Mouse (Mus musculus): ENCODE measurements around the gene Smco2. TPM values are rescaled to one million over a fixed set of nuclear protein-coding genes. Genes with fewer than 3 reads are reported as not detected.
A peak's percentile ranks its signal among the peaks of the same experiment; 100 is the strongest.

Gene Smco2
- polyA plus RNA-seq (2014; fragmentation: Nextera tagmentation; extraction: Ambion mirVana), result not detected in 2 replicates

- H3K36me3 ChIP-seq (ENCODE audit: control insufficient read depth, insufficient read depth, low read length), result no peaks in the 10 kb centered on the region
- H3K27me3 ChIP-seq (replicated peaks; ENCODE audit: control insufficient read depth, insufficient read depth, low read length), result no peaks in the 10 kb centered on the region
- ATAC-seq (no peak), DNase-seq (ENCODE audit: low spot score) (no peak)
- no peaks in the 10 kb centered on the region for H3K9me3 ChIP-seq (replicated peaks; ENCODE audit: control insufficient read depth, low read length)
- 74% methylated on average over 4 of the region's 4 CpGs for WGBS
- H3K4me3 ChIP-seq (ENCODE audit: low read depth, low read length), result no peak within 1 kb of the TSS
- no peak within 1 kb of the TSS for H3K27ac ChIP-seq (ENCODE audit: low read depth, low read length)
- H3K4me2 ChIP-seq (ENCODE audit: low read length), result no peak within 1 kb of the TSS
- no peak within 1 kb of the TSS for H3K9ac ChIP-seq (ENCODE audit: low read length)
- H3K4me1 ChIP-seq (ENCODE audit: control insufficient read depth, insufficient read depth, low read length), result no peaks in the 10 kb centered on the region
These were observed at the start of gene Smco2 for GRCm38 (mm10) chr6:146850050-146850449. Smco2 (plus strand) TSS chr6:146850104.

DNA sequence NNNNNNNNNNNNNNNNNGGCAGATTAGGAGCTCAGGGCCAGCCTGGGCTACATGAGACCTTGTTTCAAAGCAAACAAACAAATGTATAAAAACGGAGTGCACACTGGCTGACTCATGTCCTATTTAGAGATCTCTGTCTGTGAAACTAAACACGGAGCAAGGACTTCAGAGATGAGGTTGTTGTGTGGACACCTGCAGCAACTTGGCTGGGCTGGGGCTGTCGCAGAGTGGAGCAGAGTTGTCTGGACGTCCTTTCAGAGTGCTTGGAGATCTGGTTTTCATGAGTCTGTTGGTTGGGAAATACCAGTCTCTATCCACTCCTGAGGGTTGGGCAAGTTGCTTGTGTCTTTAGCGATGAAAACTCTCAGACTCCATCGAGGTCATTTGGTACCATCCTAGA lies 39.9 kb upstream of the Smco2 start:
- Histone ChIP-seq H3K27ac (ENCODE audit: low read depth, low read length) (no peak overlapping the region), H3K9ac (ENCODE audit: low read length) (no peak overlapping the region), H3K9me3 (replicated peaks; ENCODE audit: control insufficient read depth, low read length) (no peaks in the 10 kb centered on the region), H3K36me3 (ENCODE audit: control insufficient read depth, insufficient read depth, low read length) (no peaks in the 10 kb centered on the region), H3K4me2 (ENCODE audit: low read length) (no peak overlapping the region), H3K27me3 (replicated peaks; ENCODE audit: control insufficient read depth, insufficient read depth, low read length) (no peaks in the 10 kb centered on the region), H3K4me1 (ENCODE audit: control insufficient read depth, insufficient read depth, low read length) (no peaks in the 10 kb centered on the region), H3K4me3 (ENCODE audit: low read depth, low read length) (no peak overlapping the region)
- WGBS, result 90% methylated on average over 6 of the region's 6 CpGs
- ATAC-seq (no peak), DNase-seq (ENCODE audit: low spot score) (no peak)

DNA sequence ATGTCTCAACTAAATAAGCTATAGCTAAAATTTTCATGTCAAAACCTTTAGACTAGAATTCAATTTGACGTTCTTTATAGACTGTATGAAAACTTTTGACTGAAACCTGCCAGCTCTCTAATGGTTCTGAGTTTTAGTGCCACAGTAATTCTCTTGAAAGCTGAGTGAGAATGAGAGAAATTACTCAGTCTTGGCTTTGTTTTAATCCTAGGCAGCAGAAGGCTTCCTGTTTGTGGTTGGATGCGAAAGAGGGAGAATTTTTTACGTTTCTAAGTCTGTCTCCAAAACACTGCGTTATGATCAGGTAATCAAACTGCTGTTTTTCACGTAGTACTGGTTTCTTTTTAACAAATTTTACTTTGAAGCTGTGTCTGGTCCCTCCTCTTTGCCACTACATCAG lies 36.9 kb upstream of the Smco2 start:
- no peaks in the 10 kb centered on the region for H3K9me3 ChIP-seq (replicated peaks; ENCODE audit: control insufficient read depth, low read length)
- no peak overlapping the region for H3K4me3 ChIP-seq (ENCODE audit: low read depth, low read length)
- DNase-seq (ENCODE audit: low spot score) (no peak), ATAC-seq (no peak)
- H3K27me3 ChIP-seq (replicated peaks; ENCODE audit: control insufficient read depth, insufficient read depth, low read length), result no peaks in the 10 kb centered on the region
- no peak overlapping the region for H3K4me2 ChIP-seq (ENCODE audit: low read length)
- H3K27ac ChIP-seq (ENCODE audit: low read depth, low read length), result no peak overlapping the region
- WGBS, result 92% methylated on average over 5 of the region's 5 CpGs
- H3K9ac ChIP-seq (ENCODE audit: low read length), result no peak overlapping the region
- no peaks in the 10 kb centered on the region for H3K4me1 ChIP-seq (ENCODE audit: control insufficient read depth, insufficient read depth, low read length)
- no peaks in the 10 kb centered on the region for H3K36me3 ChIP-seq (ENCODE audit: control insufficient read depth, insufficient read depth, low read length)

DNA sequence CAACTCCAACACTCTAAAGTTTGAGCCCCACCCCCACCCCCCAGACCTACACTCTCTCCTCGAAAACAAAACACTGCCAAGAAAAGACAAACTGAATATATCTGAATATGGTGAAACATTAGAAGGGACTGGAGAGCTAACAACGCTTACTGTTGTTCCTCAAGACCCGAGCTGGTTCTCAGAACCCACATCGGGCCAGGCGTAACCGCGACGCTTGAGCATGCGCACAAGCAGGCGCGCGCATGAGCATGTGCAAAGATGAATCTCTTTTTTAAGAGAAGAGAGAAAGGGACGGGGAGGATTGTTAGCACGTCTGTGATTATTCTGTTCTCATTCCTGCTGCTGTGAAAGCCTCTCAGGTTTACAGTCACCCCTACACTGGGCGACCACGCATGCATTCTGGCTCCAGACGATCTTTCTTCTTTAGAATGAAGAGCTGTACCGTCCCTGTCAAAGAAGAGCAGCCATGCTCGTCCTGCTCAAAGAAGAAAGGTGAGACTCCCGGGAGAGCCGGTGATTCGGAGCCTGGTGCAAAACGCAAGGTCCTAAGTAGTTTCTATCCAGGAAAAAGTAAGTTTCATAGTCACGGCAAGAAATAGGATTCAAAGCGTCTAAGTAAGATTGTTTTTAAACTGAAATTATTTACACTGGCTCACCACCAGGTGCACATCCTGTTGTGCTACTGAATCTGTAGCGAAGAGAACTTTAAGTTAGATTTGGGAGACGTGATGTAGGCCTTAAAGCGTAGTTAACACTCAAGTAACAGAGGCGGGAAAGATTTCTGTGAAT lies 29.5 kb upstream of the Smco2 start:
- no peaks in the 10 kb centered on the region for H3K4me1 ChIP-seq (ENCODE audit: control insufficient read depth, insufficient read depth, low read length)
- ATAC-seq, result no peak
- WGBS, result 88% methylated on average over 29 of the region's 29 CpGs

DNA sequence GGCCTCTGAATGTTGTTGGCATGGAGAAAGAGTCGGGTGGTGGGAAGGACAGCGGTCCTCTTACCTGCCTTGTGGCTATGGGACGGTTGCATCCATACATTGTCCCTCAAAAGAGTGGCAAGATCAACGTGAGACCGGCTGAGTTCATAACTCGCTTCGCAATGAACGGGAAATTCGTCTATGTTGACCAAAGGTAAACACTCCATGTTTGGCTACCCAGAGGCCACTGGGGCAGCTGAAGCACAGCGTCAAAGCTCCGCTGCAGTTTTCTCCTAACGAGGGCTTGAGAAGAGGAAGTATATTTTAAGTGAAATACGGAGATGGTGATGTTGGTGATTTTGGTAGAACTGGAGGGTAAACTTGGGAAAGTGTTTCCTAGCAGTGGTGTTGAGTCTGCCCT lies 27.9 kb upstream of the Smco2 start:
- DNase-seq (ENCODE audit: low spot score) (no peak), ATAC-seq (no peak)
- H3K36me3 ChIP-seq (ENCODE audit: control insufficient read depth, insufficient read depth, low read length), result no peaks in the 10 kb centered on the region
- whole genome bisulfite sequencing, result 94% methylated on average over 13 of the region's 13 CpGs
- H3K4me2 ChIP-seq (ENCODE audit: low read length), result no peak overlapping the region
- no peaks in the 10 kb centered on the region for H3K27me3 ChIP-seq (replicated peaks; ENCODE audit: control insufficient read depth, insufficient read depth, low read length)
- H3K27ac ChIP-seq (ENCODE audit: low read depth, low read length), result no peak overlapping the region
- no peaks in the 10 kb centered on the region for H3K4me1 ChIP-seq (ENCODE audit: control insufficient read depth, insufficient read depth, low read length)
- no peak overlapping the region for H3K9ac ChIP-seq (ENCODE audit: low read length)
- H3K4me3 ChIP-seq (ENCODE audit: low read depth, low read length), result no peak overlapping the region
- no peaks in the 10 kb centered on the region for H3K9me3 ChIP-seq (replicated peaks; ENCODE audit: control insufficient read depth, low read length)

More for the DNA sequence above, 29.5 kb upstream of the Smco2 start:
- Histone ChIP-seq H3K9me3 (replicated peaks; ENCODE audit: control insufficient read depth, low read length) (no peaks in the 10 kb centered on the region), H3K36me3 (ENCODE audit: control insufficient read depth, insufficient read depth, low read length) (no peaks in the 10 kb centered on the region), H3K9ac (ENCODE audit: low read length) (no peak overlapping the region), H3K27me3 (replicated peaks; ENCODE audit: control insufficient read depth, insufficient read depth, low read length) (no peaks in the 10 kb centered on the region), H3K4me3 (ENCODE audit: low read depth, low read length) (no peak overlapping the region), H3K4me2 (ENCODE audit: low read length) (no peak overlapping the region), H3K27ac (ENCODE audit: low read depth, low read length) (no peak overlapping the region)
- no peak for DNase-seq (ENCODE audit: low spot score)

- no peaks in the 10 kb centered on the region for H3K27me3 ChIP-seq (replicated peaks; ENCODE audit: control insufficient read depth, insufficient read depth, low read length)
- peak; percentile 79 for ATAC-seq
- no peak overlapping the region for H3K27ac ChIP-seq (ENCODE audit: low read depth, low read length)
- 38% methylated on average over 16 of the region's 16 CpGs for WGBS
- H3K4me1 ChIP-seq (ENCODE audit: control insufficient read depth, insufficient read depth, low read length), result no peaks in the 10 kb centered on the region
- no peak overlapping the region for H3K4me2 ChIP-seq (ENCODE audit: low read length)
- H3K36me3 ChIP-seq (ENCODE audit: control insufficient read depth, insufficient read depth, low read length), result no peaks in the 10 kb centered on the region
- H3K9ac ChIP-seq (ENCODE audit: low read length), result no peak overlapping the region
- H3K9me3 ChIP-seq (replicated peaks; ENCODE audit: control insufficient read depth, low read length), result no peaks in the 10 kb centered on the region
- peak; percentile 72 for DNase-seq (ENCODE audit: low spot score)
- H3K4me3 ChIP-seq (ENCODE audit: low read depth, low read length), result no peak overlapping the region
These were observed 25.0 kb upstream of the Smco2 start for GRCm38 (mm10) chr6:146824727-146825486.

DNA sequence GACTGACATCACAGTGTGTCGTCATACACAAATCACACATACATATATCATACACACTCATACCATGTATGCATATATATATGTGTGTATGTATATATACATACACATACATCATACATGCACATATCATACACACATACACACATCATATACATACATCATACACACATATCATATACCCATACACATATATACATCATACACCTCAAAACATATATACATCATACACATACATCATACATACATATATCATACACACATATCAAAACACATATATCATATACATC lies 24.5 kb upstream of the Smco2 start:
- 0 out of 2 replicates have a peak, but pooled peaks have one; percentile 5 for ATAC-seq

GRCm38 (mm10) chr6:146831320-146831719 lies 18.6 kb upstream of the Smco2 start:
- H3K4me3 ChIP-seq (ENCODE audit: low read depth, low read length), result no peak overlapping the region
- H3K9me3 ChIP-seq (replicated peaks; ENCODE audit: control insufficient read depth, low read length), result no peaks in the 10 kb centered on the region
- no peaks in the 10 kb centered on the region for H3K36me3 ChIP-seq (ENCODE audit: control insufficient read depth, insufficient read depth, low read length)
- no peak overlapping the region for H3K9ac ChIP-seq (ENCODE audit: low read length)
- no peaks in the 10 kb centered on the region for H3K27me3 ChIP-seq (replicated peaks; ENCODE audit: control insufficient read depth, insufficient read depth, low read length)
- no peaks in the 10 kb centered on the region for H3K4me1 ChIP-seq (ENCODE audit: control insufficient read depth, insufficient read depth, low read length)
- H3K4me2 ChIP-seq (ENCODE audit: low read length), result no peak overlapping the region
- no peak overlapping the region for H3K27ac ChIP-seq (ENCODE audit: low read depth, low read length)
- 92% methylated on average over 12 of the region's 12 CpGs for WGBS
- ATAC-seq (no peak), DNase-seq (ENCODE audit: low spot score) (no peak)

More for the DNA sequence above, 24.5 kb upstream of the Smco2 start:
- DNase-seq (ENCODE audit: low spot score), result no peak
- H3K9me3 ChIP-seq (replicated peaks; ENCODE audit: control insufficient read depth, low read length), result no peaks in the 10 kb centered on the region
- H3K9ac ChIP-seq (ENCODE audit: low read length), result no peak overlapping the region
- H3K27ac ChIP-seq (ENCODE audit: low read depth, low read length), result no peak overlapping the region
- H3K4me3 ChIP-seq (ENCODE audit: low read depth, low read length), result no peak overlapping the region
- H3K4me1 ChIP-seq (ENCODE audit: control insufficient read depth, insufficient read depth, low read length), result no peaks in the 10 kb centered on the region
- no peak overlapping the region for H3K4me2 ChIP-seq (ENCODE audit: low read length)
- H3K27me3 ChIP-seq (replicated peaks; ENCODE audit: control insufficient read depth, insufficient read depth, low read length), result no peaks in the 10 kb centered on the region
- 81% methylated on average over 1 of the region's 1 CpGs for WGBS
- H3K36me3 ChIP-seq (ENCODE audit: control insufficient read depth, insufficient read depth, low read length), result no peaks in the 10 kb centered on the region

Measured in forebrain, embryonic 14.5 days (tissue).